Mouse (Mus musculus) right cerebral cortex, postnatal 36 days (tissue): ENCODE measurements around the gene Gpr37l1.

Experiments
- DNase-seq, 2 experiments: peaks; one replicate each; pipeline ENCODE4 v3.0.0; 2022; ENCODE audit warnings: low spot score in 2 of 2, mixed read lengths in 1 of 2

Gpr37l1 gene

GRCm38 (mm10) chr1:135181880-135182623 is 14.6 kb upstream of the Gpr37l1 start:
- no peak for DNase-seq

- no peak for DNase-seq
Measured at GRCm38 (mm10) chr1:135181275-135181674, 13.8 kb upstream of the Gpr37l1 start.

GRCm38 (mm10) chr1:135180830-135181229 is 13.3 kb upstream of the Gpr37l1 start:
- DNase-seq, result no peak

DNA sequence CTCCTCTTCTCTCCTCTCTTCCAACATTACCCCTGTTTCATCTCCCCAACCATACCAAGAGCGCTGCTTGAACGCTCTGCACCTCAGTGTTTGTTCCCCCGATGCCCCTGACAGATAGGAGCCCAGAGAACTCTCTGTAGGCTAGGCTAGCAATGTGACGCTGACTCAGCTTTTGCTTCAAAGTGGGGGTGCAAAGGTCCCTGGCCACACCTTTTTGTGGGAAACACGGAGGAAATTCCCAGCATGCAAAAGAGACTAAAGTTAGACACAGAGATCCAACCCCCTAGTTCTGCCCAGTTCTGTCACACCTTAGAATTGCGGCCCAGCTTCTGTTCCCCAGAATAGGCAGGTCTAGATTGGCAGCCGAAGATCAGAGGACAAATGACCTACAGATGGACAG is 11.4 kb upstream of the Gpr37l1 start:
- DNase-seq, result no peak

DNA sequence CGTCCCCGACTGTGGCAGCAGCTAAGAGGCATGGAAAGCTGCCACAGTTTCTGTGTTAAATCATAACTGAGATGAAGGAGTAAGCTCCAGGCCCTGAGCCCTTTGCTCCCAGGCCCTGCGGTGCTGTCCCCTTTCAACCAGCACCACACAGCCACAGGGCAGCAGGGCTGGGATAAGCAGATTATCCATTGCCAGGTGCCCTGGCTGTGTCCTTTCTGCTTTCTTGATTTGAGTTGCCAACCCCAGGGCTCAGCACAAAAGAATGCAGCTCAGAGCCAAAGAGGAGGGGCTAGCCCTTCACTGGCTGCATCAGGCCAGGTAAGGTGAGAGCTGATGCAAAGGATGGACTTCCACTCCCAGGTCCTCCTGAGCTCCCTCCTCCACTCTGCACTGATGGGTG is 10.2 kb upstream of the Gpr37l1 start:
- DNase-seq, result no peak

- no peak for DNase-seq
Measured at GRCm38 (mm10) chr1:135175176-135175575, 7.7 kb upstream of the Gpr37l1 start.

- DNase-seq, result no peak
Measured at GRCm38 (mm10) chr1:135173311-135173710, 5.8 kb upstream of the Gpr37l1 start.

- peak; percentile 53 to 54 for DNase-seq
Measured at GRCm38 (mm10) chr1:135171984-135172383, 4.5 kb upstream of the Gpr37l1 start.

DNA sequence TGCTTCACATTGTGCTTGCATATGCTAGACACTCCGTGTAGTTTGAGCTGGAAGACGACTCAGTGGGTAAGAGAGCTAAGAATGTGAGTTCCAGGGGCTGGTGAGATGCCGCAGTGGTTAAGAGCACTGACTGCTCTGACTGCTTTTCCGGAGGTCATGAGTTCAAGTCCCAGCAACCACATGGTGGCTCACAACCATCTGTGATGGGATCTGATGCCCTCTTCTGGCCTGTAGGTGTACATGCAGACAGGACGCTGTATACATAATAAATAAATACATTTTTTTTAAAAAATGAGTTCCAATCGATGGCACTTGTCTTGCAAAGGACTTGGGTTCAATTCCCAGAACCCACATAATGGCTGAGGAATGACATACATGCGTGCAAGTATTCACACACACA is 3.7 kb upstream of the Gpr37l1 start:
- no peak for DNase-seq

GRCm38 (mm10) chr1:135170299-135170698 is 2.8 kb upstream of the Gpr37l1 start:
- DNase-seq, result no peak

- no peak for DNase-seq
Measured at GRCm38 (mm10) chr1:135169556-135170224, 2.2 kb upstream of the Gpr37l1 start.

DNA sequence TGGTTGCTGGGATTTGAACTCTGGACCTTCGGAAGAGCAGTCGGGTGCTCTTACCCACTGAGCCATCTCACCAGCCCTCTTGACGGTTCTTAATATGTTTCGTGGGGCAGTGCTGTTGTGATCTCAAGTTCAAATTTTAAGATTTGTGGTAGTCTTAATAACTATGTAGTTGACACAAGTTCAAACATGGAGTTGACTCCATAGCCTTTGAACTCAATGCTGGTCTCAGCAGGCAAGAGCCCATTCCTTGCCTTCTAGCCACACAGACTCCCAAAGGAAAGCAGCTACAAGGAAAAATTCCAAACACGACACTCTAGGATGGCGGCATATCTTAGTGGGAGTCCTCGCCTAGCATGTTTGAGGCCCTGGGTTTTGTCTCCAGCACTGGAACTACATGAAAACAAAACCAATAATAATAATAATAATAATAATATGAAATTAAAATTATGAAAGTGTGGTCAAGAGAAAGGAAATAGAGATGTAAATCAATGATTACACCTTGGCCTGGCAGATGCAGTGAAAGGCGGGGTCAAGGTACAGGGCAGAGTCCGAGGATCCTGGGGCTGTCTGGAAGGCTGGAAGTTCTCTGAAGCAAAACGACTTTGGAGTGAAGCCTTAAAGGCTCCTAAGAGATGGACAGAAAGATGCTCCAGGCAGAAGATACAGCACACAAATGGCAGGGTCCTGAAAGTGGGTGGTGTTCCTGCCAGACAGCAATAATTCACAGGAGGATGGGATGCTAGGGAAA is 1.1 kb upstream of the Gpr37l1 start:
- DNase-seq, result no peak

DNA sequence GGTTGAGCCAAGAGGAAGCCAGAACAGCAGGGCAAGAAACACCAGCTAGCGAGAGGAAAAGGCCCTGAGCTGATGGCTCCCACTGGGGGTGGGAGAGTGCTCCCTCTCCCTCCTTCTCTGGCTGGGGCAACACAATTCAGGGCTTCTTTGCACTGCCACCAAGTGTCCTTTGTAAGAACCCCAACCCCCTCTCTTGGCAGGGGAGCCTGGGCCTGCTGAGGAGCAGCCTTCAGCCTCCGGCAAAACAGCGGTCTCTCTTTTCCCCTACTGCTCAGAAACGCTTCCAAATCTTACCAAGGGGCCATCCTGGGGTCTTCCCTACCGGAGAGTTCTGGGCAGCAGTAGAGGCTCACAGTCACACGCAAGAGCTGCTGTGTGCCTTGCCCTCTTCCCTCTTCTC is 4.8 kb downstream of the Gpr37l1 start:
- peak in 1 of 2 experiments; percentile 62 for DNase-seq

- no peak for DNase-seq
Measured at GRCm38 (mm10) chr1:135160411-135161050, 7.0 kb downstream of the Gpr37l1 start.

- no peak for DNase-seq
Measured at GRCm38 (mm10) chr1:135159556-135160123, 7.8 kb downstream of the Gpr37l1 start.

GRCm38 (mm10) chr1:135159074-135159473 is 8.4 kb downstream of the Gpr37l1 start:
- peak in 1 of 2 experiments; percentile 45 for DNase-seq

DNA sequence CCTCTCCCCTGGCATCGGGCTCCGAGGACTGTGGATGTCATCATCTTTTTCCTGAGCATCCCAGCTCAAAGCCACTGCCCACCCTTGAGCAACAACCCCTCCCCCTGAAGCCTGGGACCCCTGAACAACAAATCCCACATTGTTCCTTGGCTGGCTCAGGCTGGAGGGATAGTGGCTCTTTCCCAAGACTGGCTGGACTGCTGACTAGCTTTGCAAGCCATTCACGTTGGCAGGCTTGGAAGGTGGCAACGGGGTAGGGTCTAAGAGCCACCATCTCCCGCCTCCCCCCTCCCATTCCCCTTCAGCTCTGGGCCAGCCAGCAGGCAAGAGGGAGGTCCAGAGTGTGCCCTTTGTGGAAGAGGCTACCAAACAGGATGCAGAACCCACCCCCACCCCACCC is 8.8 kb downstream of the Gpr37l1 start:
- peak in 1 of 2 experiments; percentile 55 for DNase-seq

GRCm38 (mm10) chr1:135156300-135156699 is 11.2 kb downstream of the Gpr37l1 start:
- DNase-seq, result no peak

- peak; percentile 69 to 77 for DNase-seq
Measured at GRCm38 (mm10) chr1:135154411-135154959, 13.0 kb downstream of the Gpr37l1 start.

DNA sequence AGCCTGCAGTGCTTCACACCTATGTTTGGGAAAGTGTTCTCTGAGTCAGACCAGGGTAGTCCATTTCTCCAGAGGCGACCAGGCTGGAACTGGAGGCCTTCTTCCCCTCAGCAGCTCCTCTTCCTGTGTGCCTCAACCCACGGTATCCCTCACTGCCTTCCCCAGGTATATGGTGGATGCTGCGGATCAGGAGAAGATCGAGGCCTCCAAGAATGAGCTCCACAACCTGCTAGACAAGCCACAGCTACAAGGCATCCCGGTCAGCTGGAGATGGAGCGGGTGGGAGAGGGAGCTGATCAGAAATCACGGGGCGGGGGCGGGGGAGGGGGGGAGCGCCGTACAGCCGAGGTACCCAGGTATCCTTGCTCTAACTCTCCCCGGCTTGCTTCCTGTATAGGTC is 13.5 kb downstream of the Gpr37l1 start:
- DNase-seq, result no peak

- no peak for DNase-seq
Measured at GRCm38 (mm10) chr1:135148996-135149395, 18.5 kb downstream of the Gpr37l1 start.
